Mouse (Mus musculus) heart, adult 18-20 months (tissue): ENCODE measurements around the gene Cnpy3. TPM values are rescaled to one million over a fixed set of nuclear protein-coding genes. Genes with fewer than 3 reads are reported as not detected.

Experiments used
- total RNA-seq, 2 experiments: library from RNA; stranded (reverse); gene quantifications; 2 replicates each; pipeline ENCODE4 v1.2.3; 2021

Gene Cnpy3
- total RNA-seq, 2 experiments from 2014 or later: 16.5 to 18.2 TPM

Other genes with a start within 250 kb of the Cnpy3 start
- gene Cul9, start 205.8 kb downstream of the Cnpy3 start, total RNA-seq: 10 to 100 TPM; 23.9 to 25.7 TPM
- 10 to 100 TPM; 88.4 to 93.6 TPM for gene Srf, start 196.0 kb downstream of the Cnpy3 start, total RNA-seq
- 1 to 10 TPM; 2.0 to 2.5 TPM for gene Ptk7, start 122.7 kb downstream of the Cnpy3 start, total RNA-seq
- 10 to 100 TPM; 25.9 to 26.8 TPM for gene Klc4, start 106.2 kb downstream of the Cnpy3 start, total RNA-seq
- gene Mrpl2, start 106.0 kb downstream of the Cnpy3 start, total RNA-seq: 100 to 1,000 TPM; 136 to 141 TPM
- 10 to 100 TPM; 16.9 to 18.8 TPM for gene Cul7, start 101.9 kb downstream of the Cnpy3 start, total RNA-seq
- 10 to 100 TPM; 13.4 to 14.2 TPM for gene Rrp36, start 77.9 kb downstream of the Cnpy3 start, total RNA-seq
- 10 to 100 TPM; 52.0 to 52.2 TPM for gene Mea1, start 73.4 kb downstream of the Cnpy3 start, total RNA-seq
- 10 to 100 TPM; 53.5 to 60.2 TPM for gene Klhdc3, start 71.3 kb downstream of the Cnpy3 start, total RNA-seq
- gene Ppp2r5d, start 47.1 kb downstream of the Cnpy3 start, total RNA-seq: 10 to 100 TPM; 29.0 to 30.0 TPM
- gene Pex6, start 40.8 kb downstream of the Cnpy3 start, total RNA-seq: 10 to 100 TPM; 36.1 to 39.2 TPM
- 1 to 10 TPM; 3.7 to 4.1 TPM for gene Gnmt, start 23.0 kb downstream of the Cnpy3 start, total RNA-seq
- not detected for gene Ptcra, start 11.5 kb upstream of the Cnpy3 start, total RNA-seq
- 10 to 100 TPM; 24.4 to 29.4 TPM for gene 2310039H08Rik, start 20.4 kb upstream of the Cnpy3 start, total RNA-seq
- 10 to 100 TPM; 59.8 to 61.8 TPM for gene Rpl7l1, start 30.5 kb upstream of the Cnpy3 start, total RNA-seq
- 10 to 100 TPM in 1 of 2 experiments, 1 to 10 TPM in 1; 7.5 to 13.0 TPM for gene Bicral, start 106.3 kb upstream of the Cnpy3 start, total RNA-seq
- 10 to 100 TPM; 16.0 to 16.6 TPM for gene Tbcc, start 138.5 kb upstream of the Cnpy3 start, total RNA-seq
- not detected for gene Prph2, start 158.2 kb upstream of the Cnpy3 start, total RNA-seq